Mouse (Mus musculus) heart, embryonic 15.5 days (tissue): ENCODE results near the gene Cyp2d12. TPM values are rescaled to one million over a fixed set of nuclear protein-coding genes. Genes with fewer than 3 reads are reported as not detected.
"Not testable (repeated sequence)": the region's sequence is repeated elsewhere in the genome, so short reads cannot be mapped to it uniquely, and the experiment has no call there.

Experiments
- ATAC-seq: fragments of 200-750 bp; cut with Nextera tagmentation; replicated peaks from 2 replicates; pipeline ENCODE4 v1.8.0; 2017; ENCODE audit warnings: low read depth, moderate TSS enrichment; ENCODE audit not compliant: insufficient number of reproducible peaks, insufficient read depth, low FRiP score
- H3K27ac ChIP-seq: fragments of 300-500 bp; sonication (generic); 2 replicates; pipeline ENCODE4 v1.5.1; 2015; ENCODE audit warnings: mild to moderate bottlenecking, inconsistent platforms
- H3K27me3 ChIP-seq: fragments of 300-500 bp; sonication (generic); 2 replicates; pipeline ENCODE4 v1.6.1; 2015; ENCODE audit warnings: inconsistent platforms
- H3K36me3 ChIP-seq: fragments of 300-500 bp; sonication (generic); 2 replicates; pipeline ENCODE4 v1.6.1; 2015; ENCODE audit warnings: mild to moderate bottlenecking, inconsistent platforms
- H3K4me1 ChIP-seq: fragments of 300-500 bp; sonication (generic); replicated peaks from 2 replicates; pipeline ENCODE4 v1.6.1; 2015; ENCODE audit warnings: inconsistent platforms
- H3K4me2 ChIP-seq: fragments of 300-500 bp; sonication (generic); 2 replicates; pipeline ENCODE4 v1.6.1; 2015; ENCODE audit warnings: inconsistent platforms, mild to moderate bottlenecking, moderate library complexity
- H3K4me3 ChIP-seq: fragments of 300-500 bp; sonication (generic); 2 replicates; pipeline ENCODE4 v1.5.1; 2015; ENCODE audit warnings: mild to moderate bottlenecking, inconsistent platforms
- H3K9ac ChIP-seq: fragments of 300-500 bp; sonication (generic); 2 replicates; pipeline ENCODE4 v1.6.1; 2015; ENCODE audit warnings: mild to moderate bottlenecking, inconsistent platforms
- H3K9me3 ChIP-seq: fragments of 300-500 bp; sonication (generic); replicated peaks from 2 replicates; pipeline ENCODE4 v1.6.1; 2016; ENCODE audit warnings: inconsistent platforms
- WGBS: fragments of 180-500 bp; shearing (Covaris S2); methylation state at CpG from one replicate; pipeline ENCODE4 v1.1.7; 2015; ENCODE audit warnings: mixed read lengths; 5-methylcytosine and 5-hydroxymethylcytosine counted together
- polyA plus RNA-seq: library from polyadenylated mRNA; unstranded; fragments of >200 nt; fragmentation: Nextera tagmentation; extraction: Ambion mirVana; gene quantifications from 2 replicates; pipeline ENCODE4 v1.2.1, GENCODE M21; 2015

The Cyp2d12 gene
- not detected in 2 replicates for polyA plus RNA-seq

DNA sequence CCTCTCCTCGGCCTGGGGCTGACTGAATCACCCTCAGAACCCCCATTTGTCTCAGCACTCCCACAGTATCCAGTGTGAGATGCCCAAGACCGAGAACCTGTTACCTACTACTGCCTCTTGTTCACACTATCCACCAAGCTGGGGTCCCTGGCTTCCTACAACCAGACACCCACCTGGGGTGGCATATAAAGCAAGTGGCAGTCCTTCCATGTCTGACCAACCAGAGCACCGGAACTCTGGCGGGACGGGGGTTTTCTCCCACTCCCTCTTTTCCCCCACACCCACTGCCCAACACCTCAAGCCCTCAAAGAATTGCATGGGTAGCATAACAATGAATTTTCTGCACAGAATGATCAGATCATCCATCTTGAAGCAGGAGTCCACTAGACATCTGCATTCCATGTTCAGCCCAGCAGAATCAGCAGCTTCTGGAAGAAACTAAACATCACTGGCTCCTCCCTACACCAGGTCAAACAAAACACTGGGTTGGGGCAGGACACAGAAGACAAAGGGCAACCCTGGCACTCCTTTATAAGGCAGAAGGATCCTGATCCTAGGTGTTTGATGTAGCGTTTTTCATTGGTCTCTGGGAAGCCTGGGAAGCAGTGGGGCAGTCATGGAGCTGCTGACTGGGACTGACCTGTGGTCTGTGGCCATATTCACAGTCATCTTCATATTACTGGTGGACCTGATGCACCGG, at the start of gene Cyp2d12:
Gene Cyp2d12, plus strand, starts transcription at position 542 of the 700 bp plus-strand sequence.
- 79% methylated on average over 7 of the region's 7 CpGs for WGBS
- no peak for ATAC-seq
- Histone ChIP-seq H3K27me3 (no peaks in the 10 kb centered on the region), H3K9me3 (peaks cover 5% of the 10 kb centered on the region; the same call in 1 of the 2 replicates), H3K36me3 (no peaks in the 10 kb centered on the region), H3K9ac (no peak within 1 kb of the TSS), H3K4me1 (no peaks in the 10 kb centered on the region), H3K4me3 (no peak within 1 kb of the TSS), H3K27ac (no peak within 1 kb of the TSS), H3K4me2 (no peak within 1 kb of the TSS)

- WGBS, result 65% methylated on average over 3 of the region's 3 CpGs
- Histone ChIP-seq H3K36me3 (no peaks in the 10 kb centered on the region), H3K27me3 (no peaks in the 10 kb centered on the region), H3K27ac (no peak overlapping the region), H3K9ac (no peak overlapping the region), H3K4me2 (no peak overlapping the region), H3K4me1 (no peaks in the 10 kb centered on the region), H3K9me3 (no peaks in the 10 kb centered on the region), H3K4me3 (no peak overlapping the region)
- ATAC-seq, result no peak
These were observed 47.9 kb upstream of the Cyp2d12 start for GRCm38 (mm10) chr15:82506971-82507370.

GRCm38 (mm10) chr15:82507740-82508139, 47.1 kb upstream of the Cyp2d12 start:
- H3K36me3 ChIP-seq, ATAC-seq, H3K9ac ChIP-seq, H3K9me3 ChIP-seq, H3K4me2 ChIP-seq, H3K27ac ChIP-seq, H3K4me1 ChIP-seq, H3K27me3 ChIP-seq, H3K4me3 ChIP-seq: not testable (repeated sequence)
- WGBS, result 46% methylated on average over 4 of the region's 4 CpGs

DNA sequence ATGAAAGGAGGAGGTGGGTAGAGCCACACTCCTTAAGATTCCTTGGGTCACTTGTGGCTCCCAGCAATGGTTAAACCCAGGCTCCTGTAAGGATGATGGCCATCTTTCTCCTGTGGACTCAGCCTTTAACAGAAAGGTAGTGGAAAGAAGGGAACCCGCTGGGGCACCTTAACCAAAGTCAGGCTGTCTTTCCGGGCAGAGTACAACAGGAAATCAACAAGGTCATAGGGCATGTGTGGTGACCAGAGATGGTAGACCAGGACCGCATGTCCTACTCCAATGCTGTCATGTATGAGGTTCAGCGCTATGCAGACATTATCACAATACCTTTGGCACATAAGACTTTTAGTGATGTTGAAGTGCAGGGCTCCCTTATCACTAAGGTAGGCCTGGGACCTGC, 45.4 kb upstream of the Cyp2d12 start:
- H3K9ac ChIP-seq, H3K9me3 ChIP-seq, H3K4me1 ChIP-seq, H3K4me3 ChIP-seq, H3K36me3 ChIP-seq, H3K27ac ChIP-seq, ATAC-seq, H3K27me3 ChIP-seq, H3K4me2 ChIP-seq: not testable (repeated sequence)
- WGBS, result 82% methylated on average over 4 of the region's 4 CpGs

- H3K27me3 ChIP-seq, H3K36me3 ChIP-seq, H3K27ac ChIP-seq, ATAC-seq, H3K4me2 ChIP-seq, H3K4me1 ChIP-seq, H3K9me3 ChIP-seq, H3K4me3 ChIP-seq, H3K9ac ChIP-seq: not testable (repeated sequence)
These were observed 44.4 kb upstream of the Cyp2d12 start for GRCm38 (mm10) chr15:82510500-82510899.

- ATAC-seq, H3K9me3 ChIP-seq, H3K4me3 ChIP-seq, H3K4me1 ChIP-seq, H3K4me2 ChIP-seq, H3K9ac ChIP-seq, H3K27ac ChIP-seq, H3K27me3 ChIP-seq, H3K36me3 ChIP-seq: not testable (repeated sequence)
- 57% methylated on average over 2 of the region's 2 CpGs for WGBS
These were observed 42.8 kb upstream of the Cyp2d12 start for GRCm38 (mm10) chr15:82512111-82512510.

GRCm38 (mm10) chr15:82516174-82516573, 38.7 kb upstream of the Cyp2d12 start:
- not testable (repeated sequence) for H3K4me2 ChIP-seq, H3K9me3 ChIP-seq, H3K36me3 ChIP-seq, ATAC-seq, H3K27me3 ChIP-seq, H3K4me3 ChIP-seq, H3K9ac ChIP-seq, H3K4me1 ChIP-seq, H3K27ac ChIP-seq
- 82% methylated on average over 23 of the region's 23 CpGs for WGBS

- H3K4me2 ChIP-seq, H3K9me3 ChIP-seq, H3K27me3 ChIP-seq, H3K9ac ChIP-seq, H3K27ac ChIP-seq, ATAC-seq, H3K4me1 ChIP-seq, H3K4me3 ChIP-seq, H3K36me3 ChIP-seq: not testable (repeated sequence)
- 85% methylated on average over 8 of the region's 9 CpGs for WGBS
These were observed 27.5 kb upstream of the Cyp2d12 start for GRCm38 (mm10) chr15:82527371-82527770.

DNA sequence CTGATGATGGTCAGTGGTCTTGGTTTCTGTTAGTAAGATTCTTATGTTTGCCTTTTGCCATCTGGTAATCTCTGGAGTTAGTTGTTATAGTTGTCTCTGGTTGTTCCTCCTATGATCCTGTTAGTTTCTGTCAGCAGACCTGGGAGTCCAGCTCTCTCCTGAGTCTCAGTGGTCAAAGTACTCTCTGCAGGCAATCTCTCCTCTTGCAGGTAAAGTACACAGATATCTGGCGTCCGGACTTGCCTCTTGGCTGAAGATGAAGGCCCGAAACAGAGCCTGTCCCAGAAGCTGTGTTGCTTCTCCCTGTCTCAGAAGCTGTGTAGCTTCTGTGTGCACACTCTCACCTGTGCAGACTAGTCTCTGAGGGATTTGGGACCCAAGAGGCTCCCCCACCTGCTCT, 22.2 kb upstream of the Cyp2d12 start:
- not testable (repeated sequence) for H3K4me1 ChIP-seq, H3K4me3 ChIP-seq, H3K4me2 ChIP-seq, H3K9me3 ChIP-seq, H3K9ac ChIP-seq, H3K36me3 ChIP-seq, ATAC-seq, H3K27ac ChIP-seq, H3K27me3 ChIP-seq
- WGBS, result 84% methylated on average over 3 of the region's 3 CpGs

DNA sequence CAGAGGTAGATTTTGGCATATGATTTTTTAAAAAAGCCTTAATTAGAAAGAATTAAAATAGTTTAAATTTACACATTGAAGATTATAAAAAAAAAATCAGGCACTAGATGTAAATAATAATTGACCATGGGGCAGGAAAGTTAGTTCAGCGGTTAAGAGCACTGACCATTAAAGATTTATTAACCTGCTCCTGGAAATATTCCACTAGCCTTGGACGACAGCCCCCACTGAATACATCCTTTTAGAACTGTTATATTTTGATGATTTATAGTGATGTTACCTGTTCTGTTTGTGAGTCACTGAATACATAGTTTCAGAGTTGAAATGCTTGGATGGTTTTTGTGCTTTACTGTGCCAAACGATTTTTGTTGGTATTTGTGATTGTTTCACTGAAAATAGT, 11.9 kb upstream of the Cyp2d12 start:
- 65% methylated on average over 3 of the region's 3 CpGs for WGBS
- not testable (repeated sequence) for H3K4me1 ChIP-seq, ATAC-seq

GRCm38 (mm10) chr15:82544561-82544960, 10.3 kb upstream of the Cyp2d12 start:
- not testable (repeated sequence) for H3K4me2 ChIP-seq, H3K4me3 ChIP-seq, H3K36me3 ChIP-seq, H3K9ac ChIP-seq, ATAC-seq, H3K4me1 ChIP-seq, H3K27ac ChIP-seq, H3K9me3 ChIP-seq, H3K27me3 ChIP-seq

More for the DNA sequence above, 11.9 kb upstream of the Cyp2d12 start:
- H3K4me2 ChIP-seq, H3K27me3 ChIP-seq, H3K27ac ChIP-seq, H3K9ac ChIP-seq, H3K4me3 ChIP-seq, H3K36me3 ChIP-seq, H3K9me3 ChIP-seq: not testable (repeated sequence)

DNA sequence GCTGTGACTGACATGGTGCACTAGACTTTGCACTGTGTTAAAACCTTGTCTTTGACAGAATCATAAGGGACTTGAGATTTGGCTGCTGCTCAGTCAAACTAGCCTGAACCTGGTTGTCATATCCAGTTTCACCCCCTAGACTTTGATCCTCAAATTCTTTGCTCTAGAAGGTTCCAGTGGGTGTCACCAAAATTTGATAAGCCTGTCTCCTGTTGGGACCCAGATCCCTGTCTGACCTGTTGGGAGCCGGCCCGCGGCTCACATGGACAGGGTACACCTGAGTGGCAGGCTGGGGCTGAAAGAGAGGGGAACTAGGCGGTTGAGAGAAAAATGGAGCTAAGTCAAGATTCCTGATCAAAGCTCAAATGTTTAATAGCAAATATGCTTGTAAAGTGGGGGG, 7.1 kb upstream of the Cyp2d12 start:
- H3K27ac ChIP-seq, H3K9me3 ChIP-seq, ATAC-seq, H3K4me2 ChIP-seq, H3K9ac ChIP-seq, H3K36me3 ChIP-seq, H3K27me3 ChIP-seq, H3K4me3 ChIP-seq, H3K4me1 ChIP-seq: not testable (repeated sequence)
- WGBS, result 89% methylated on average over 4 of the region's 4 CpGs
